In genomic region chr12:48146117-48146516, GRCm38 (mm10) we compare ENCODE assay signal across 17 mouse cellular contexts.
DNase-seq lines count a peak whose midpoint lies in the region; ATAC-seq and TF ChIP-seq lines count a peak whose summit lies in the region.
"Had no signal": no experiment of that assay in that cellular context is flagged by ENCODE, and none has a peak within 500 bp of the region (broad histone marks: within the 10 kb centered on the region; RNA-seq: fewer than 3 reads in every experiment).

No protein-coding gene starts in this region.

- DNase-seq in frontal cortex, postnatal 14 days (ENCODE audit: low spot score in 2 of 2) = no peak
- peak; percentile 6 for DNase-seq in lung, embryonic 14.5 days
- no peak for DNase-seq in lung, postnatal 25 days (ENCODE audit: low spot score)
- DNase-seq in MEL (ENCODE audit: low read depth, low spot score) = peak; percentile 52
- DNase-seq in retina, embryonic 14.5 days (ENCODE audit: low spot score) = peak; percentile 31
- no peak for DNase-seq in gastrocnemius, adult 18-20 months (ENCODE audit: low spot score)
- DNase-seq in thymus, adult 18-20 months = no peak
- DNase-seq: adrenal gland, postnatal 36 days; cerebellum, adult 11 months; heart, postnatal 10 days; right cerebral cortex, postnatal 14 days; thymus, postnatal 14 days had no signal

- H3K27me3 ChIP-seq in lung, embryonic 14.5 days (ENCODE audit: insufficient read depth, low read length) = no peaks in the 10 kb centered on the region
- H3K27me3 ChIP-seq in MEL (ENCODE audit: control insufficient read depth in 1 of 2, insufficient read depth in 2 of 2, low read length in 2 of 2) = no peaks in the 10 kb centered on the region
- H3K27me3 ChIP-seq: limb, embryonic 12.5 days; liver, embryonic 15.5 days; neural tube, embryonic 15.5 days had no signal

- no peaks in the 10 kb centered on the region for H3K79me2 ChIP-seq in MEL (ENCODE audit: control insufficient read depth, insufficient read depth, low read length, poor library complexity)

- no peaks in the 10 kb centered on the region for H3K9me3 ChIP-seq in lung, embryonic 14.5 days (ENCODE audit: low read depth, low read length)
- no peaks in the 10 kb centered on the region for H3K9me3 ChIP-seq in MEL (replicated peaks; ENCODE audit: insufficient read depth, low read length)
- H3K9me3 ChIP-seq: limb, embryonic 12.5 days; liver, embryonic 15.5 days; neural tube, embryonic 15.5 days had no signal

- H3K36me3 ChIP-seq in lung, embryonic 14.5 days (ENCODE audit: insufficient read depth) = no peaks in the 10 kb centered on the region
- H3K36me3 ChIP-seq in MEL (ENCODE audit: control insufficient read depth in 1 of 2, insufficient read depth in 2 of 2, low read length in 2 of 2) = no peaks in the 10 kb centered on the region
- H3K36me3 ChIP-seq: limb, embryonic 12.5 days; liver, embryonic 15.5 days; neural tube, embryonic 15.5 days had no signal

- H3K27ac ChIP-seq in lung, embryonic 14.5 days (ENCODE audit: low read depth) = no peak overlapping the region
- H3K27ac ChIP-seq in MEL (ENCODE audit: control insufficient read depth, low read depth, low read length) = no peak overlapping the region
- H3K27ac ChIP-seq: limb, embryonic 12.5 days; liver, embryonic 15.5 days; neural tube, embryonic 15.5 days had no signal

- no peak for TF ChIP-seq POLR2A in MEL (IDR thresholded peaks at IDR 0.05; ENCODE audit: control insufficient read depth in 1 of 2, insufficient read depth in 1 of 2, low read depth in 1 of 2, low read length in 2 of 2, poor library complexity in 1 of 2)

- no peaks in the 10 kb centered on the region for H3K4me1 ChIP-seq in lung, embryonic 14.5 days (ENCODE audit: insufficient read depth)
- no peaks in the 10 kb centered on the region; a peak in 1 of 4 replicates for H3K4me1 ChIP-seq in MEL (ENCODE audit: control insufficient read depth in 1 of 2, insufficient read depth in 2 of 2, low read length in 2 of 2)
- H3K4me1 ChIP-seq: limb, embryonic 12.5 days; liver, embryonic 15.5 days; neural tube, embryonic 15.5 days had no signal

- peak; percentile 17; the same call in 1 of the 2 replicates for TF ChIP-seq CTCF in lung, embryonic 14.5 days (IDR thresholded peaks at IDR 0.05; ENCODE audit: low read depth)
- peak in 1 of 3 experiments; percentile 60; a peak in 3 of 6 replicates for TF ChIP-seq CTCF in MEL (IDR thresholded peaks at IDR 0.05 in 2 of 3, conservative IDR thresholded peaks at IDR 0.05 in 1 of 3; ENCODE audit: control insufficient read depth in 1 of 3, insufficient read depth in 1 of 3, low read depth in 2 of 3, low read length in 3 of 3, poor library complexity in 1 of 3, severe bottlenecking in 1 of 3)

- peak; percentile 72 for ATAC-seq in frontal cortex, adult (ENCODE audit: low TSS enrichment)
- ATAC-seq in lung, embryonic 14.5 days (ENCODE audit: insufficient read depth) = no peak
- ATAC-seq: inflammation-experienced regulatory T-cells, adult 6 months had no signal

- no peak for TF ChIP-seq EP300 in MEL (IDR thresholded peaks at IDR 0.05; ENCODE audit: low read depth in 1 of 2, low read length in 2 of 2)

- H3K4me3 ChIP-seq in lung, embryonic 14.5 days (ENCODE audit: low read depth, low read length) = no peak overlapping the region
- H3K4me3 ChIP-seq in MEL (ENCODE audit: control insufficient read depth in 1 of 2, insufficient read depth in 1 of 2, low read depth in 2 of 2, low read length in 2 of 2) = no peak overlapping the region
- H3K4me3 ChIP-seq: limb, embryonic 12.5 days; liver, embryonic 15.5 days; neural tube, embryonic 15.5 days had no signal

- TF ChIP-seq RAD21 in MEL (IDR thresholded peaks at IDR 0.05; ENCODE audit: low read depth, low read length) = peak; percentile 74

- H3K4me2 ChIP-seq in lung, embryonic 14.5 days = no peak overlapping the region
- H3K4me2 ChIP-seq: limb, embryonic 12.5 days; liver, embryonic 15.5 days; neural tube, embryonic 15.5 days had no signal

- no peak overlapping the region for H3K9ac ChIP-seq in lung, embryonic 14.5 days
- H3K9ac ChIP-seq in MEL (ENCODE audit: control insufficient read depth, low read depth, low read length, poor library complexity, severe bottlenecking) = no peak overlapping the region
- H3K9ac ChIP-seq: limb, embryonic 12.5 days; liver, embryonic 15.5 days; neural tube, embryonic 15.5 days had no signal

TF ChIP-seq in MEL, 35 proteins besides CTCF, POLR2A, EP300 and RAD21:
- TF ChIP-seq SMC3 (IDR thresholded peaks at IDR 0.05; ENCODE audit: low read depth, low read length) (peak; percentile 72), CHD1 (IDR thresholded peaks at IDR 0.05; ENCODE audit: low read depth, low read length) (no peak), GATA1 (IDR thresholded peaks at IDR 0.05; ENCODE audit: low read depth, low read length) (0 out of 2 replicates have a peak, but pooled peaks have one; percentile 13), GABPA (IDR thresholded peaks at IDR 0.05; ENCODE audit: low read depth, low read length) (no peak), MYB (IDR thresholded peaks at IDR 0.05; ENCODE audit: low read depth, low read length) (no peak), ZC3H11A (IDR thresholded peaks at IDR 0.05; ENCODE audit: low read depth, low read length) (peak; percentile 58; the same call in 1 of the 2 replicates), NRF1 (IDR thresholded peaks at IDR 0.05; ENCODE audit: insufficient read depth, low read depth, low read length, poor library complexity, severe bottlenecking) (no peak), BHLHE40 (IDR thresholded peaks at IDR 0.05; ENCODE audit: borderline replicate concordance, low read depth, low read length) (no peak), ZMIZ1 (IDR thresholded peaks at IDR 0.05; ENCODE audit: low read depth, low read length) (no peak), POLR2AphosphoS5 (IDR thresholded peaks at IDR 0.05; ENCODE audit: borderline replicate concordance, low read depth, low read length) (no peak)

Comparison
In these comparisons a context has a peak if more than half of its experiments do, and no peak if none do; other contexts are left out.
1. DNase-seq: peak in lung, embryonic 14.5 days (single experiment), MEL (single experiment) and retina, embryonic 14.5 days (single experiment); none in frontal cortex, postnatal 14 days (0 of 2), lung, postnatal 25 days (single experiment), gastrocnemius, adult 18-20 months (single experiment) and thymus, adult 18-20 months (0 of 2).